8 mouse cellular contexts compared by ENCODE assay signal in the genomic region with DNA sequence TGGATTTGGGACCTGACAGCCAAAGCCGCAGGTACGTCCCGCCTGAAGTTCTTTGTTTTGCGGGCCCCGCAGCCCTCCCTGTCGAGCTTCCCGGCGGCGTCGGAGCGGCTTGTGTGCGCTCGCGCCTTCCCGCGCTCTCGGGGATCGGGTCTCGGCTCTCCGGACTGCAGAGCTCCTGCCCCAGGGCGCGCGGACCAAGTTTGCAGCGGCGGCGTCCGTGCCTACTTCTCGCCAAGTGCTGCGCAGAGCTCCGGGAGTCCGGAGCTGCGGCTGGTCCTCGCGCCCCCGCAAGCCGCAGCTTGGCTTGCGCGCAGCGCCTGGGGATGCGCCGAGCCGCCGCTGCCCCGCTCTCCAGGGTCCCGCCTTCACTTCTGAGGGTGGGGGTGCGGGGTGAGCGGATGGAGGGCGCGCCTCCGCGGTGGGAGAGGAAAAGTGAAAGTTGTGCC. TPM values are rescaled to one million over a fixed set of nuclear protein-coding genes. Genes with fewer than 3 reads are reported as not detected.
DNase-seq lines count a peak whose midpoint lies in the region; ATAC-seq and TF ChIP-seq lines count a peak whose summit lies in the region.

No protein-coding gene starts in this region.

- H3K4me2 ChIP-seq in heart, postnatal 0 days (ENCODE audit: low read depth, low read length): peak overlapping the region; percentile 92
- peak overlapping the region; percentile 66 for H3K4me2 ChIP-seq in limb, embryonic 11.5 days (ENCODE audit: low read depth, severe bottlenecking)
- peak overlapping the region; percentile 74 for H3K4me2 ChIP-seq in midbrain, embryonic 12.5 days (replicated peaks)
- peak overlapping the region; percentile 73 for H3K4me2 ChIP-seq in stomach, embryonic 16.5 days (ENCODE audit: low read depth, low read length)

- no peaks in the 10 kb centered on the region for H3K9me3 ChIP-seq in forebrain, embryonic 10.5 days
- no peaks in the 10 kb centered on the region for H3K9me3 ChIP-seq in heart, postnatal 0 days (replicated peaks; ENCODE audit: control insufficient read depth, low read length)
- H3K9me3 ChIP-seq in limb, embryonic 11.5 days (ENCODE audit: control insufficient read depth, low read length): no peaks in the 10 kb centered on the region
- H3K9me3 ChIP-seq in midbrain, embryonic 12.5 days: no peaks in the 10 kb centered on the region
- no peaks in the 10 kb centered on the region for H3K9me3 ChIP-seq in stomach, embryonic 16.5 days (replicated peaks; ENCODE audit: control insufficient read depth, low read length)

- peaks cover 63% of the 10 kb centered on the region for H3K4me1 ChIP-seq in forebrain, embryonic 10.5 days
- no peaks in the 10 kb centered on the region for H3K4me1 ChIP-seq in heart, postnatal 0 days (ENCODE audit: control insufficient read depth, insufficient read depth)
- H3K4me1 ChIP-seq in limb, embryonic 11.5 days (ENCODE audit: control insufficient read depth, insufficient read depth, low read length): peaks cover 27% of the 10 kb centered on the region
- H3K4me1 ChIP-seq in midbrain, embryonic 12.5 days: peaks cover 30% of the 10 kb centered on the region
- peaks cover 11% of the 10 kb centered on the region for H3K4me1 ChIP-seq in stomach, embryonic 16.5 days (ENCODE audit: control insufficient read depth, insufficient read depth, low read length)

- TF ChIP-seq EP300 in heart, postnatal 0 days (IDR thresholded peaks at IDR 0.05; ENCODE audit: low read depth): no peak

- H3K27ac ChIP-seq in forebrain, embryonic 10.5 days: peak overlapping the region; percentile 100
- peak overlapping the region; percentile 85 for H3K27ac ChIP-seq in heart, postnatal 0 days (ENCODE audit: low read depth)
- peak overlapping the region; percentile 100 for H3K27ac ChIP-seq in limb, embryonic 11.5 days (replicated peaks; ENCODE audit: low read depth, low read length)
- H3K27ac ChIP-seq in midbrain, embryonic 12.5 days (replicated peaks): peak overlapping the region; percentile 97
- H3K27ac ChIP-seq in stomach, embryonic 16.5 days (ENCODE audit: low read length): peak overlapping the region; percentile 98

- no peaks in the 10 kb centered on the region for H3K27me3 ChIP-seq in forebrain, embryonic 10.5 days (ENCODE audit: poor library complexity, severe bottlenecking)
- H3K27me3 ChIP-seq in heart, postnatal 0 days (ENCODE audit: control insufficient read depth, insufficient read depth, low read length): peaks cover 40% of the 10 kb centered on the region
- no peaks in the 10 kb centered on the region for H3K27me3 ChIP-seq in limb, embryonic 11.5 days (ENCODE audit: control insufficient read depth, insufficient read depth, low read length)
- H3K27me3 ChIP-seq in midbrain, embryonic 12.5 days: peaks cover 23% of the 10 kb centered on the region
- H3K27me3 ChIP-seq in stomach, embryonic 16.5 days (ENCODE audit: control insufficient read depth, insufficient read depth, low read length): no peaks in the 10 kb centered on the region

- H3K9ac ChIP-seq in heart, postnatal 0 days (replicated peaks; ENCODE audit: low read depth, low read length): peak overlapping the region; percentile 69
- H3K9ac ChIP-seq in limb, embryonic 11.5 days (ENCODE audit: low read length): peak overlapping the region; percentile 98
- peak overlapping the region; percentile 85 for H3K9ac ChIP-seq in midbrain, embryonic 12.5 days (replicated peaks)
- peak overlapping the region; percentile 92 for H3K9ac ChIP-seq in stomach, embryonic 16.5 days (ENCODE audit: low read length)

- under 1% methylated on average over 51 of the region's 51 CpGs for WGBS in forebrain, embryonic 10.5 days
- WGBS in heart, postnatal 0 days: under 1% methylated on average over 51 of the region's 51 CpGs
- under 1% methylated on average over 51 of the region's 51 CpGs for WGBS in limb, embryonic 11.5 days
- WGBS in midbrain, embryonic 12.5 days: under 1% methylated on average over 50 of the region's 51 CpGs
- under 1% methylated on average over 51 of the region's 51 CpGs for WGBS in stomach, embryonic 16.5 days

- TF ChIP-seq CTCF in heart, postnatal 0 days (IDR thresholded peaks at IDR 0.05; ENCODE audit: low read depth): no peak

- peak; percentile 49 for DNase-seq in 3T3-L1 (ENCODE audit: low read depth, low spot score)
- DNase-seq in Muller cell, postnatal 12 days (ENCODE audit: inconsistent ontology term): peak; percentile 76
- DNase-seq in forebrain, embryonic 10.5 days (ENCODE audit: extremely low spot score, low spot score): no peak
- DNase-seq in heart, postnatal 0 days (ENCODE audit: low spot score): no peak
- peak; percentile 76 for DNase-seq in limb, embryonic 11.5 days (ENCODE audit: low spot score)

- peak overlapping the region; percentile 96 for H3K4me3 ChIP-seq in forebrain, embryonic 10.5 days
- peak overlapping the region; percentile 69 for H3K4me3 ChIP-seq in heart, postnatal 0 days (ENCODE audit: low read depth, low read length)
- H3K4me3 ChIP-seq in limb, embryonic 11.5 days (ENCODE audit: low read depth, low read length): peak overlapping the region; percentile 95
- peak overlapping the region; percentile 83 for H3K4me3 ChIP-seq in midbrain, embryonic 12.5 days
- H3K4me3 ChIP-seq in stomach, embryonic 16.5 days (replicated peaks; ENCODE audit: low read length): peak overlapping the region; percentile 86

- no peaks in the 10 kb centered on the region for H3K36me3 ChIP-seq in forebrain, embryonic 10.5 days (replicated peaks)
- H3K36me3 ChIP-seq in heart, postnatal 0 days (replicated peaks; ENCODE audit: control insufficient read depth, insufficient read depth, low read length): no peaks in the 10 kb centered on the region
- H3K36me3 ChIP-seq in limb, embryonic 11.5 days (ENCODE audit: control insufficient read depth, insufficient read depth, low read length): no peaks in the 10 kb centered on the region
- H3K36me3 ChIP-seq in midbrain, embryonic 12.5 days: no peaks in the 10 kb centered on the region
- H3K36me3 ChIP-seq in stomach, embryonic 16.5 days (ENCODE audit: control insufficient read depth, insufficient read depth, low read length): no peaks in the 10 kb centered on the region

- peak; percentile 4; the same call in 1 of the 2 replicates for ATAC-seq in heart, postnatal 0 days (ENCODE audit: insufficient read depth, low read depth)
- ATAC-seq in limb, embryonic 11.5 days (ENCODE audit: insufficient number of reproducible peaks, low FRiP score, low TSS enrichment, low read depth): no peak
- ATAC-seq in midbrain, embryonic 12.5 days (ENCODE audit: low FRiP score, low read depth): peak; percentile 4
- ATAC-seq in stomach, embryonic 16.5 days (ENCODE audit: insufficient read depth, low FRiP score): no peak; the same call in 1 of the 2 replicates
- ATAC-seq in monocyte, adult 5-6 weeks (replicated peaks; ENCODE audit: insufficient number of reproducible peaks, low FRiP score, low TSS enrichment, poor library complexity, severe bottlenecking): no peak

RNA-seq across cellular contexts. Expression of gene Gli3, which starts 1.1 kb away (rescaled TPM):
- 60.3 and 62.2 TPM in 2 replicates for polyA plus RNA-seq in forebrain, embryonic 10.5 days (2016; fragmentation: Nextera tagmentation; extraction: Ambion mirVana)
- 4.8 and 8.1 TPM in 2 replicates for total RNA-seq in heart, postnatal 0 days (2014; rRNA removed; ENCODE audit: low replicate concordance)
- polyA plus RNA-seq in heart, postnatal 0 days (2015; fragmentation: Nextera tagmentation; extraction: Ambion mirVana): 1.9 TPM in 2 replicates
- polyA plus RNA-seq in limb, embryonic 11.5 days (2014; fragmentation: Nextera tagmentation; extraction: Ambion mirVana): 41.5 and 42.4 TPM in 2 replicates
- polyA plus RNA-seq in midbrain, embryonic 12.5 days (2016; fragmentation: Nextera tagmentation; extraction: Ambion mirVana): 40.8 and 41.1 TPM in 2 replicates
- polyA plus RNA-seq in stomach, embryonic 16.5 days (2015; fragmentation: Nextera tagmentation; extraction: Ambion mirVana): 13.3 and 14.3 TPM in 2 replicates
- total RNA-seq in monocyte, adult 5-6 weeks (2017): not detected in 3 replicates

Comparison
In these comparisons a context has a peak if more than half of its experiments do, and no peak if none do; other contexts are left out.
1. DNase-seq: peak in 3T3-L1 (single experiment), Muller cell, postnatal 12 days (single experiment) and limb, embryonic 11.5 days (single experiment); none in forebrain, embryonic 10.5 days (single experiment) and heart, postnatal 0 days (single experiment).
2. ATAC-seq: peak in heart, postnatal 0 days (single experiment) and midbrain, embryonic 12.5 days (single experiment); none in limb, embryonic 11.5 days (single experiment), stomach, embryonic 16.5 days (single experiment) and monocyte, adult 5-6 weeks (single experiment).
3. Peak in every context shown above with its lines, with median percentiles within 50 percentile points of each other: H3K27ac ChIP-seq, H3K4me3 ChIP-seq, H3K4me2 ChIP-seq and H3K9ac ChIP-seq.